Mouse (Mus musculus): ENCODE measurements around the gene Hist1h3f. TPM values are rescaled to one million over a fixed set of nuclear protein-coding genes. Genes with fewer than 3 reads are reported as not detected.
"Not testable (repeated sequence)": the region's sequence is repeated elsewhere in the genome, so short reads cannot be mapped to it uniquely, and the experiment has no call there.

The Hist1h3f gene
- polyA plus RNA-seq, 1 experiment from 2014 or later: not detected

DNA sequence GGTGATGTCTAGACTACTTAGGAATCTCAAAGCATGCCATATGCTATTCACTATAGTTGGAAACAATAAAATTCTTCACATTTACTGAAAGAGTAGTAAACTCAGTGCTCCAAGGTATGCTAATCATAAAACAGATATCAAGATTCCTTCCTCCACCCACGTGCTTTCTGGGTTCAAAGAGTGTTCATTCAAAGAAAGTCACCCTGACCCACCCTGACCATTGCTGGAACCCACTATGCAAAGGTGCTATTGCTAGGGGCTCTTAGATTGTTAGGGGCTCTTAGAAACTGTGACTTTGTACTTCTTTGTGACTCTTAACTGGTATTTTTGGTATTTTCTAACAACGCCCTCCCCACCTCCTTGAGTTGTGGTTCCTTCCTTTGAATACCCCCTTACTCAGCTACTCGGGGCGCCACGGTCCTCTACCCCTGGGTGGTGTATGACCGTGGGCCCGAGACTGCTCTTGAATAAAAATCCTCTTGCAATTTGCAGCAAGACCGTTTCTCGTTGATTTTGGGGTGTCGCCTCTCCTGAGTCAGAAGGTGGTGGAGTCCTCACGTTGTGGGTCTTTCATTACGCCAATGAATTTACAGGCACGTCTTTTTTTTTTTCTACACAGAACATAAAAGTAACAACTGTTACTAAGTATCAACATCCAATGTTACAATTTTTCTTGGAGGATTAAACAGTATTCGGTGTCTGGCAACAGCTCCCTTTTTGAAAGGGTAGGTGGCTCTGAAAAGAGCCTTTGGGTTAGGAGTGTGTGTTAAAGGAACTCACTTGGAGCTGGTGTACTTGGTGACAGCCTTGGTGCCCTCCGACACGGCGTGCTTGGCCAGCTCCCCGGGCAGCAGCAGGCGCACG, 29.4 kb downstream of the Hist1h3f start:
- ATAC-seq (ENCODE audit: low FRiP score); H3K27me3 ChIP-seq (replicated peaks); H3K9me3 ChIP-seq (replicated peaks); H3K9ac ChIP-seq (replicated peaks); H3K36me3 ChIP-seq: not testable (repeated sequence)
- WGBS: 12% methylated on average over 20 of the region's 20 CpGs
- Histone ChIP-seq H3K27ac (replicated peaks) (peak overlapping the region; percentile 86), H3K4me2 (peak overlapping the region; percentile 71), H3K4me3 (replicated peaks) (peak overlapping the region; percentile 35), H3K4me1 (peaks cover 40% of the 10 kb centered on the region)

DNA sequence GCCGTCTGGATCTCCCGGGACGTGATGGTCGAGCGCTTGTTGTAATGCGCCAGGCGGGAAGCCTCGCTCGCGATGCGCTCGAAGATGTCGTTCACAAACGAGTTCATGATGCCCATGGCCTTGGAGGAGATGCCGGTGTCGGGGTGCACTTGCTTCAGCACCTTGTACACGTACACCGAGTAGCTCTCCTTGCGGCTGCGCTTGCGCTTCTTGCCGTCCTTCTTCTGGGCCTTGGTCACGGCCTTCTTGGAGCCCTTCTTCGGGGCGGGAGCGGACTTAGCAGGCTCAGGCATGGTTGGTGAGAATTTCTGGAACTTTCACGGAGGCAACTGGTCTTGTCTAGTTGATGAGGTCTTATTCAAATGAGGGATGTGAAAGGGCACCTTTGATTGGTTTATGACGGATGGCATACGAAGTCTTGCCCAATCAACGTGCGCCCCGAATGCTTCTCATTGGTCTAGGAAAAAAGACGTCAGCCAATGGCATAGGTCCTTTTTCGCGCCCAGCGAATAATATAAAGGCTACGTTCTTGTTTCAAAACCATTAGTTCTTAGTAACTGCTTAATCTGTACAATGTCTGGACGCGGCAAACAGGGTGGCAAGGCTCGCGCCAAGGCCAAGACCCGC, 30.2 kb downstream of the Hist1h3f start, which contains the start of the genes Hist1h2bf and Hist1h2ad:
Hist1h2bf (minus strand) TSS at position 299 of the 627 bp plus-strand sequence.
Hist1h2ad (plus strand) TSS at position 484 of the 627 bp plus-strand sequence.
- 0% methylated on average over 42 of the region's 42 CpGs for WGBS
- H3K4me1 ChIP-seq: peaks cover 40% of the 10 kb centered on the region
- peak within 1 kb of the TSS; percentile 71 for H3K4me2 ChIP-seq
- H3K4me3 ChIP-seq (replicated peaks): peak within 1 kb of the TSS; percentile 35
- not testable (repeated sequence) for H3K36me3 ChIP-seq; H3K27me3 ChIP-seq (replicated peaks); H3K9me3 ChIP-seq (replicated peaks)
- peak; percentile 92 for ATAC-seq (ENCODE audit: low FRiP score)
- 0 out of 2 replicates have a peak within 1 kb of the TSS, but pooled peaks have one; percentile 28 for H3K9ac ChIP-seq (replicated peaks)
- peak within 1 kb of the TSS; percentile 86 for H3K27ac ChIP-seq (replicated peaks)

- peaks cover 37% of the 10 kb centered on the region for H3K4me1 ChIP-seq
- H3K27me3 ChIP-seq (replicated peaks); H3K9me3 ChIP-seq (replicated peaks); H3K36me3 ChIP-seq: not testable (repeated sequence)
- H3K4me2 ChIP-seq: peak overlapping the region; percentile 71
- 0 out of 2 replicates have a peak overlapping the region, but pooled peaks have one; percentile 28 for H3K9ac ChIP-seq (replicated peaks)
- WGBS: 0% methylated on average over 7 of the region's 39 CpGs
- peak; percentile 4; the same call in 1 of the 2 replicates for ATAC-seq (ENCODE audit: low FRiP score)
- H3K27ac ChIP-seq (replicated peaks): peak overlapping the region; percentile 86
- peak overlapping the region; percentile 35 for H3K4me3 ChIP-seq (replicated peaks)
Observed at GRCm38 (mm10) chr13:23574546-23575170, 30.8 kb downstream of the Hist1h3f start.

DNA sequence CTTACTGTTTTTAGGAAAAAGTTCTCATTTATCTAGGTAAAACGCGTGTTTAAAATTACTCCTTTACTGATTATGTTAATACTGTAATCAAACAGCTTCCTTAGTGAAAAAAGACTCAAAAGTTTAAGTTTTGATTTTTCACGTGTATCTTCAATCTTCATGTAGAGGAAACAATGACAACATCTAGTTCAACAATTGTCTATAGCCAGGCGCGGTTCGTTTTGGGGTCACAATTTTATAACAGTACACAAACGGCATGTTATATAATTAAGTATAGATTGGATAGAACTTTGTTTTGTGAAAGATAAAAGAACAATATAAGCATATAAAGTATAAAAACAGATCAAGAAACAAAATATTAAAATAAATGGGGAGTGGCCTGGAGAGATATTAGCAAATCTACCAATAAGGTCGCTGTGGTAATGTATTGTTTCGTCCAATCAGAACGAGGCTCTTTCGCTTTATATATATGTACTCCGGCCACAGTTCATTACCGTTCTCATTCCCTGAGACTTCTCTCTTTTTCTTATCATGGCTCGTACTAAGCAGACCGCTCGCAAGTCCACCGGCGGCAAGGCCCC, 31.5 kb downstream of the Hist1h3f start, which contains the start of gene Hist1h3d:
Hist1h3d (plus strand) TSS at position 493 of the 581 bp plus-strand sequence.
- Histone ChIP-seq H3K36me3 (no peaks in the 10 kb centered on the region), H3K4me1 (peaks cover 32% of the 10 kb centered on the region), H3K27ac (replicated peaks) (peak within 1 kb of the TSS; percentile 81), H3K4me3 (replicated peaks) (peak within 1 kb of the TSS; percentile 41), H3K4me2 (peak within 1 kb of the TSS; percentile 71), H3K9me3 (replicated peaks) (no peaks in the 10 kb centered on the region), H3K9ac (replicated peaks) (peak within 1 kb of the TSS; percentile 56), H3K27me3 (replicated peaks) (no peaks in the 10 kb centered on the region)
- WGBS: under 1% methylated on average over 18 of the region's 18 CpGs
- peak; percentile 46 for ATAC-seq (ENCODE audit: low FRiP score)

DNA sequence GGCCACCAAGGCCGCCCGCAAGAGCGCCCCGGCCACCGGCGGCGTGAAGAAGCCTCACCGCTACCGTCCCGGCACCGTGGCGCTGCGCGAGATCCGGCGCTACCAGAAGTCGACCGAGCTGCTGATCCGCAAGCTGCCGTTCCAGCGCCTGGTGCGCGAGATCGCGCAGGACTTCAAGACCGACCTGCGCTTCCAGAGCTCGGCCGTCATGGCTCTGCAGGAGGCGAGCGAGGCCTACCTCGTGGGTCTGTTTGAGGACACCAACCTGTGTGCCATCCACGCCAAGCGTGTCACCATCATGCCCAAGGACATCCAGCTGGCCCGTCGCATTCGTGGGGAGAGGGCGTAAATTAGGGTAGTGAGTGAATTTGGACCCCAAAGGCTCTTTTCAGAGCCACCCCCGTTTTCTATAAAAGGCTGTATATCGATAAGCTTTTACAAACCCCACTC, 32.0 kb downstream of the Hist1h3f start:
- peak overlapping the region; percentile 56 for H3K9ac ChIP-seq (replicated peaks)
- peak overlapping the region; percentile 77 for H3K27ac ChIP-seq (replicated peaks)
- not testable (repeated sequence) for H3K9me3 ChIP-seq (replicated peaks); ATAC-seq (ENCODE audit: low FRiP score); H3K27me3 ChIP-seq (replicated peaks); H3K36me3 ChIP-seq
- H3K4me2 ChIP-seq: peak overlapping the region; percentile 71
- H3K4me3 ChIP-seq (replicated peaks): peak overlapping the region; percentile 41
- WGBS: 1% methylated on average over 9 of the region's 40 CpGs
- peaks cover 32% of the 10 kb centered on the region for H3K4me1 ChIP-seq

- H3K4me3 ChIP-seq (replicated peaks): peak overlapping the region; percentile 41
- no peaks in the 10 kb centered on the region for H3K27me3 ChIP-seq (replicated peaks)
- no peaks in the 10 kb centered on the region for H3K9me3 ChIP-seq (replicated peaks)
- peaks cover 32% of the 10 kb centered on the region for H3K4me1 ChIP-seq
- ATAC-seq (ENCODE audit: low FRiP score): no peak
- peak overlapping the region; percentile 77; the same call in 1 of the 2 replicates for H3K27ac ChIP-seq (replicated peaks)
- H3K36me3 ChIP-seq: no peaks in the 10 kb centered on the region
- WGBS: 5% methylated on average over 7 of the region's 7 CpGs
- peak overlapping the region; percentile 71 for H3K4me2 ChIP-seq
- peak overlapping the region; percentile 56 for H3K9ac ChIP-seq (replicated peaks)
Observed at GRCm38 (mm10) chr13:23576351-23576881, 32.6 kb downstream of the Hist1h3f start.

GRCm38 (mm10) chr13:23576906-23577639, 33.2 kb downstream of the Hist1h3f start:
- Histone ChIP-seq H3K9me3 (replicated peaks) (no peaks in the 10 kb centered on the region), H3K27me3 (replicated peaks) (no peaks in the 10 kb centered on the region), H3K4me3 (replicated peaks) (peak overlapping the region; percentile 41), H3K9ac (replicated peaks) (no peak overlapping the region), H3K27ac (replicated peaks) (no peak overlapping the region), H3K36me3 (no peaks in the 10 kb centered on the region), H3K4me1 (peaks cover 32% of the 10 kb centered on the region), H3K4me2 (peak overlapping the region; percentile 71)
- WGBS: 56% methylated on average over 6 of the region's 6 CpGs
- no peak for ATAC-seq (ENCODE audit: low FRiP score)

DNA sequence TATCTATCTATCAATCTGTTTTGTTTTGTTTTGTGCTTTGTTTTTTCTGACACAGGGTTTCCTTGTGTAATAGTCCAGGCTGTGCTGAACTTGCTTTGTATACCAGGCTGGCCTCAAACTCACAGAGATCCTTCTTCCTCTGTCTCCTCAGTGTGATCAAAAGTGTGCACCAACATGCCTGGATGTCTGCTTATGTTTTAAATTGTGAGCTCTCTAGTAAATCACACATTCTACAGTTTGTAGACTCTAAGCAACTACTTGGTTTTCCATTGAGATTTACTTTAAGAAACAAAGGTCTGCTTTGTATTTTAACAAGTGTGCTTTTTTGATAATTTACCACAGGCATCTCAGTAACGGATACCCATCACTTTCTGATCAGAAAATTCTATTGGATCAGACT, 34.0 kb downstream of the Hist1h3f start:
- no peaks in the 10 kb centered on the region for H3K27me3 ChIP-seq (replicated peaks)
- no peak for ATAC-seq (ENCODE audit: low FRiP score)
- H3K4me3 ChIP-seq (replicated peaks): no peak overlapping the region
- H3K9me3 ChIP-seq (replicated peaks): no peaks in the 10 kb centered on the region
- H3K9ac ChIP-seq (replicated peaks): no peak overlapping the region
- WGBS: 91% methylated on average over 1 of the region's 1 CpGs
- no peak overlapping the region for H3K27ac ChIP-seq (replicated peaks)
- peaks cover 32% of the 10 kb centered on the region for H3K4me1 ChIP-seq
- H3K4me2 ChIP-seq: no peak overlapping the region
- H3K36me3 ChIP-seq: no peaks in the 10 kb centered on the region

GRCm38 (mm10) chr13:23581408-23582218, 37.8 kb downstream of the Hist1h3f start, which contains the start of gene Hist1h4d:
Hist1h4d (plus strand) TSS chr13:23581598.
- Histone ChIP-seq H3K27me3 (replicated peaks) (no peaks in the 10 kb centered on the region), H3K4me1 (peaks cover 33% of the 10 kb centered on the region), H3K4me3 (replicated peaks) (peak within 1 kb of the TSS; percentile 50), H3K9me3 (replicated peaks) (no peaks in the 10 kb centered on the region), H3K4me2 (peak within 1 kb of the TSS; percentile 73), H3K36me3 (no peaks in the 10 kb centered on the region), H3K9ac (replicated peaks) (peak within 1 kb of the TSS; percentile 49), H3K27ac (replicated peaks) (peak within 1 kb of the TSS; percentile 81)
- under 1% methylated on average over 43 of the region's 43 CpGs for WGBS
- ATAC-seq (ENCODE audit: low FRiP score): peak; percentile 91

Data from neural tube, embryonic 15.5 days (tissue).